Mouse (Mus musculus) CH12.LX (cell line): ENCODE results near the gene Tut7.

Experiments used
- BHLHE40 ChIP-seq: IDR thresholded peaks from 2 replicates; pipeline ENCODE4 v1.6.1; 2011; ENCODE audit warnings: mild to moderate bottlenecking, low read depth, low read length, improper control_type of control experiment
- CTCF ChIP-seq, 2 experiments: IDR thresholded peaks in 1 of 2; conservative IDR thresholded peaks in 1 of 2; 2 replicates each; pipeline ENCODE4 v1.5.1; 2011 to 2012; ENCODE audit warnings: low read depth in 2 of 2, low read length in 2 of 2, improper control_type of control experiment in 1 of 2, inconsistent platforms in 1 of 2, mild to moderate bottlenecking in 1 of 2, moderate library complexity in 1 of 2
- GABPA ChIP-seq: IDR thresholded peaks from 2 replicates; pipeline ENCODE4 v1.6.1; 2012; ENCODE audit warnings: low read depth, low read length, improper control_type of control experiment, inconsistent platforms; ENCODE audit not compliant: insufficient replicate concordance
- JUND ChIP-seq: conservative IDR thresholded peaks from 2 replicates; pipeline ENCODE4 v1.6.1; 2011; ENCODE audit warnings: low read depth, low read length, improper control_type of control experiment
- MAFK ChIP-seq: IDR thresholded peaks from 2 replicates; pipeline ENCODE4 v1.6.1; 2011; ENCODE audit warnings: low read length, improper control_type of control experiment; ENCODE audit not compliant: insufficient replicate concordance
- MXI1 ChIP-seq: IDR thresholded peaks from 2 replicates; pipeline ENCODE4 v1.6.1; 2011; ENCODE audit warnings: mild to moderate bottlenecking, low read depth, low read length, improper control_type of control experiment
- MYC ChIP-seq: IDR thresholded peaks from 2 replicates; pipeline ENCODE4 v1.6.1; 2011; ENCODE audit warnings: low read depth, mild to moderate bottlenecking, improper control_type of control experiment, low read length
- POLR2A ChIP-seq: IDR thresholded peaks from 2 replicates; pipeline ENCODE4 v1.6.1; 2011; ENCODE audit warnings: low read depth, mild to moderate bottlenecking, improper control_type of control experiment, low read length
- POLR2AphosphoS2 ChIP-seq: IDR thresholded peaks from 2 replicates; pipeline ENCODE4 v1.6.1; 2011; ENCODE audit warnings: low read depth, low read length, improper control_type of control experiment
- TBP ChIP-seq: conservative IDR thresholded peaks from 2 replicates; pipeline ENCODE4 v1.6.1; 2011; ENCODE audit warnings: low read depth, low read length, improper control_type of control experiment
- USF1 ChIP-seq: IDR thresholded peaks from 2 replicates; pipeline ENCODE4 v1.6.1; 2014; ENCODE audit warnings: low read depth, mild to moderate bottlenecking, inconsistent platforms, low read length, improper control_type of control experiment
- ZKSCAN1 ChIP-seq: IDR thresholded peaks from 2 replicates; pipeline ENCODE4 v1.6.1; 2012; ENCODE audit warnings: low read depth, inconsistent platforms, low read length, improper control_type of control experiment, borderline replicate concordance

DNA sequence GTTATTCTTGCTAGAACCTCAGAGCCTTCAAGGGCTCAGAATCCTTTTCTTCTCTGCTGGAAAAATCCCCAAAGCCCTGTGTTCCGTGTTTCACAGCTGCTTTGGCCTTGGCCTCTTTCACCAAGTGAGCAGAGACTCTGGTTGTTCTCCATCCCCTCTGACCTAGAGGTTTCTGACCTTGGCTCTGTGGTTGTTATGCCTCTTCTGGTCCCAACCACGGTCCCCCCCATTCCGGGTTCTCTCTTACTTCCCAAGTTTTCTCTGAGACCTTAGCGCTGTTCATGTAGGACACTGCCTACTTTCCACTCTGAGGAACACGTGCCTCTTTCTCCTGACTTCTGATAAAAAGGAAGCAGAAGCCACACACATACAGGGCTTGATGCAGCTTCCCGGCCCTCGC is 44.2 kb upstream of the Tut7 start:
- TF ChIP-seq CTCF (conservative IDR thresholded peaks at IDR 0.05 in 1 of 2, IDR thresholded peaks at IDR 0.05 in 1 of 2; ENCODE audit: low read depth in 2 of 2, low read length in 2 of 2) (no peak), GABPA (no peak), MAFK (no peak), POLR2A (no peak), JUND (no peak), ZKSCAN1 (no peak), MYC (no peak), POLR2AphosphoS2 (no peak), USF1 (no peak), TBP (no peak), BHLHE40 (no peak), MXI1 (no peak)
